Mouse (Mus musculus) forebrain, embryonic 12.5 days (tissue): ENCODE data around the gene Dip2c. TPM values are rescaled to one million over a fixed set of nuclear protein-coding genes. Genes with fewer than 3 reads are reported as not detected.

Experiments used
- ATAC-seq: fragments of 200-750 bp; cut with Nextera tagmentation; 2 replicates; pipeline ENCODE4 v1.8.0; 2017; ENCODE audit warnings: moderate TSS enrichment; ENCODE audit not compliant: low FRiP score
- H3K27ac ChIP-seq: fragments of 300-500 bp; sonication (generic); 2 replicates; pipeline ENCODE4 v1.5.1; 2016; ENCODE audit warnings: mild to moderate bottlenecking
- H3K27me3 ChIP-seq: fragments of 300-500 bp; sonication (generic); 2 replicates; pipeline ENCODE4 v1.6.1; 2016; ENCODE audit warnings: mild to moderate bottlenecking
- H3K36me3 ChIP-seq: fragments of 300-500 bp; sonication (generic); replicated peaks from 2 replicates; pipeline ENCODE4 v1.6.1; 2016; ENCODE audit warnings: mild to moderate bottlenecking
- H3K4me1 ChIP-seq: fragments of 300-500 bp; sonication (generic); 2 replicates; pipeline ENCODE4 v1.6.1; 2016
- H3K4me2 ChIP-seq: fragments of 300-500 bp; sonication (generic); 2 replicates; pipeline ENCODE4 v1.6.1; 2016; ENCODE audit warnings: mild to moderate bottlenecking, moderate library complexity
- H3K4me3 ChIP-seq: fragments of 300-500 bp; sonication (generic); replicated peaks from 2 replicates; pipeline ENCODE4 v1.5.1; 2016; ENCODE audit warnings: mild to moderate bottlenecking
- H3K9ac ChIP-seq: fragments of 300-500 bp; sonication (generic); 2 replicates; pipeline ENCODE4 v1.6.1; 2016; ENCODE audit warnings: mild to moderate bottlenecking
- H3K9me3 ChIP-seq: fragments of 300-500 bp; sonication (generic); 2 replicates; pipeline ENCODE4 v1.6.1; 2016
- WGBS: fragments of 180-500 bp; shearing (Covaris S2); methylation state at CpG from one replicate; pipeline ENCODE4 v1.1.7; 2016; 5-methylcytosine and 5-hydroxymethylcytosine counted together
- polyA plus RNA-seq: library from polyadenylated mRNA; unstranded; fragments of >200 nt; fragmentation: Nextera tagmentation; extraction: Ambion mirVana; gene quantifications from 2 replicates; pipeline ENCODE4 v1.2.1, GENCODE M21; 2016

Dip2c gene
- polyA plus RNA-seq, 1 experiment from 2014 or later, result 10.5 TPM

GRCm38 (mm10) chr13:9393470-9393869 lies 117.1 kb downstream of the Dip2c start:
- H3K4me3 ChIP-seq, result no peak overlapping the region
- H3K9me3 ChIP-seq, result no peaks in the 10 kb centered on the region
- H3K4me1 ChIP-seq, result peaks cover 4% of the 10 kb centered on the region
- H3K27ac ChIP-seq, result no peak overlapping the region
- ATAC-seq, result no peak
- no peak overlapping the region for H3K9ac ChIP-seq
- H3K36me3 ChIP-seq, result no peaks in the 10 kb centered on the region
- no peak overlapping the region for H3K4me2 ChIP-seq
- H3K27me3 ChIP-seq, result no peaks in the 10 kb centered on the region
- WGBS, result 82% methylated on average over 3 of the region's 3 CpGs

DNA sequence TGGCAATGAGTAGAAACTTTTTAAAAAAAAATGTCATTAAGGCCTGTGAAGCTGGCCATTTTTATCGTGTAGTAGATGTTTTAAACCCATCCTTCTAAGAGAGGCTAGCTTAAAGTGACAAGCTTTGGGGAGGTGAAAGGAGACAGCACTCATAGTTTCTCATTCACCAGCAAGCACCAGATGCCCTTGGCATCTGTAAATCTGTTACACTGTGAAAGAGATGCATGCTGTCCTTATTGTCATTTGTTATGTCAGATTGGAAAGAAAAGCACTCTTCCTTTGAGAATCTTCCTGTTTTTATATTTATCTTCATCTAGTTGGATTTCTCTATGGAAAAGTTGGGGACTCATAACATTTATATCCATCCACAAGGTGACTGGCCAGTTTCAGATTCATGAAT lies 119.0 kb downstream of the Dip2c start:
- Histone ChIP-seq H3K36me3 (no peaks in the 10 kb centered on the region), H3K27ac (no peak overlapping the region), H3K4me3 (no peak overlapping the region), H3K4me1 (peaks cover 8% of the 10 kb centered on the region), H3K27me3 (no peaks in the 10 kb centered on the region), H3K4me2 (no peak overlapping the region), H3K9ac (no peak overlapping the region), H3K9me3 (no peaks in the 10 kb centered on the region)
- WGBS, result 75% methylated on average over 1 of the region's 1 CpGs
- ATAC-seq, result no peak

GRCm38 (mm10) chr13:9398846-9399245 lies 122.5 kb downstream of the Dip2c start:
- peak; percentile 77; the same call in 1 of the 2 replicates for ATAC-seq
- Histone ChIP-seq H3K9ac (no peak overlapping the region), H3K4me2 (no peak overlapping the region), H3K36me3 (no peaks in the 10 kb centered on the region), H3K4me3 (no peak overlapping the region), H3K4me1 (peaks cover 4% of the 10 kb centered on the region), H3K9me3 (0 out of 2 replicates have a peak, but pooled peaks cover 6% of the 10 kb centered on the region), H3K27ac (no peak overlapping the region), H3K27me3 (no peaks in the 10 kb centered on the region)
- WGBS, result 13% methylated on average over 1 of the region's 1 CpGs

DNA sequence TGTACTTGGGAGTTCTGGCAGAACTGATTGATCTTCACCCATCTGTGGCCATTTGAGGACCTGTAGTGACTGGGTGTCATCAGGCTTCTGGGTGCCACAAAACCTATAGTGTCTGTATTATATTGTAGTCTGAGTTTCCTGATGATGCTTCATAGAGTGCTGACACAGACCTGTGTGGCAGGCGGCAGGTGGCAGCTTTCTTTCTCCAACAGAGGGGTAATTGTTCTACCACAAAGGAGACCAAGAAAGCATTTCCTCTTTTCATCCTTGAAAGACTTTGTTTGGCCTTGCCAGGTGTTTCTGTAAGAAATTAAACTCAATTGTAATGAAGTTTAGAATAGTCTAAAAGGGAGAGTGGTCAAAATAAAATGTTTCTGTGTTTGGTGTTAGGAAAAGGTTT lies 129.1 kb downstream of the Dip2c start:
- WGBS, result 49% methylated on average over 1 of the region's 1 CpGs
- 0 out of 2 replicates have a peak, but pooled peaks cover 6% of the 10 kb centered on the region for H3K9me3 ChIP-seq

DNA sequence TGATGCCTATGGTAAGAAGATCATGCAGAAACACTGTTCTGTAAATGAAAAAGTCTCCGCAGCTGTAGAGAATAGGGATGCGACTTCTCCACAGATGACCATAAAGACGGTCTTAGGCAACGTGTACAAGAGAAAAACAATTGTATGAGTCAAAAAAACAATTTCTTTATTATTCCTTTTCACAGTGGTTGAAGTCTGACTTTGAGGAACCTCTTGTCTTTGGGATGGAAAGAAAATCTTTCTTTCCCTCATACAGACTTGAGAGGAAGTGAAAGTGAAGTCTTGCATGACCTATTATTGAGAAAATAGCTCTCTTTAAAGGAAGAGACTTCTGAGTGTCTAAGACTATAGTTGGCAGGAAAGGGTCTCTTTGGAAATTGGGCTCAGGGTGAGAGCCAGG lies 132.7 kb downstream of the Dip2c start:
- H3K9me3 ChIP-seq, result no peaks in the 10 kb centered on the region
- no peak for ATAC-seq
- 94% methylated on average over 4 of the region's 4 CpGs for WGBS

More for the DNA sequence above, 129.1 kb downstream of the Dip2c start:
- H3K27me3 ChIP-seq, result no peaks in the 10 kb centered on the region
- H3K9ac ChIP-seq, result no peak overlapping the region
- no peak overlapping the region for H3K27ac ChIP-seq
- ATAC-seq, result no peak
- H3K4me2 ChIP-seq, result no peak overlapping the region
- H3K36me3 ChIP-seq, result no peaks in the 10 kb centered on the region
- H3K4me3 ChIP-seq, result no peak overlapping the region
- H3K4me1 ChIP-seq, result no peaks in the 10 kb centered on the region; the same call in 1 of the 2 replicates

DNA sequence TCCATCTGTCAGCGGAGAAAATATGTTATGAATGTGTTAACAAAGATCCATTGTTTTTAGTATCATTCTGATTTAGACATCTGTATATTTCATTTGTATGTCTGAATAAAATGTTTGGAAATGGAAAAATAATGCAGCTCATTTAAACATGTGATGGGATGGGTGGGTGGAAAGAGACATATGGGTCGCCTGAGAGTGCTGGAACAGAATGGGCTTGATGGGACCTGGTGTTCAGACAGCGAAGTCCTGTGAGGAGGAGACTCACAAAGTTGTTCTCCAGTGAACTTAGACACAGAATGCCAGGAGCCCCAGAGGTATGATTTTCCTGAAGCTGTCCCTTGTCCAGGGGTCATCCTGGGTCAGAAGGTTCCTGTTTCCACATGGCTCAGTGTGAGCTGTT lies 142.1 kb downstream of the Dip2c start:
- WGBS, result 91% methylated on average over 3 of the region's 3 CpGs
- H3K9me3 ChIP-seq, result no peaks in the 10 kb centered on the region
- no peaks in the 10 kb centered on the region for H3K36me3 ChIP-seq
- H3K4me2 ChIP-seq, result no peak overlapping the region
- no peak overlapping the region for H3K4me3 ChIP-seq
- H3K4me1 ChIP-seq, result no peaks in the 10 kb centered on the region
- H3K27me3 ChIP-seq, result no peaks in the 10 kb centered on the region
- no peak overlapping the region for H3K9ac ChIP-seq
- no peak overlapping the region for H3K27ac ChIP-seq
- no peak for ATAC-seq

More for the DNA sequence above, 132.7 kb downstream of the Dip2c start:
- Histone ChIP-seq H3K27ac (no peak overlapping the region), H3K36me3 (no peaks in the 10 kb centered on the region; the same call in 1 of the 2 replicates), H3K4me3 (no peak overlapping the region), H3K4me2 (no peak overlapping the region), H3K9ac (no peak overlapping the region), H3K4me1 (no peaks in the 10 kb centered on the region; the same call in 1 of the 2 replicates), H3K27me3 (no peaks in the 10 kb centered on the region)

- H3K27me3 ChIP-seq, result no peaks in the 10 kb centered on the region
- no peak overlapping the region for H3K4me3 ChIP-seq
- no peaks in the 10 kb centered on the region for H3K9me3 ChIP-seq
- ATAC-seq, result no peak
- no peaks in the 10 kb centered on the region for H3K36me3 ChIP-seq
- H3K4me1 ChIP-seq, result no peaks in the 10 kb centered on the region
- no peak overlapping the region for H3K9ac ChIP-seq
- no peak overlapping the region for H3K27ac ChIP-seq
- H3K4me2 ChIP-seq, result no peak overlapping the region
These were observed 142.9 kb downstream of the Dip2c start for GRCm38 (mm10) chr13:9419213-9419612.

- no peak overlapping the region for H3K9ac ChIP-seq
- no peak overlapping the region for H3K4me2 ChIP-seq
- no peaks in the 10 kb centered on the region for H3K4me1 ChIP-seq
- H3K27ac ChIP-seq, result no peak overlapping the region
- no peak for ATAC-seq
- no peaks in the 10 kb centered on the region for H3K27me3 ChIP-seq
- H3K9me3 ChIP-seq, result no peaks in the 10 kb centered on the region
- WGBS, result 96% methylated on average over 4 of the region's 4 CpGs
- no peak overlapping the region for H3K4me3 ChIP-seq
- no peaks in the 10 kb centered on the region for H3K36me3 ChIP-seq
These were observed 145.6 kb downstream of the Dip2c start for GRCm38 (mm10) chr13:9421949-9422348.

- Histone ChIP-seq H3K27me3 (no peaks in the 10 kb centered on the region), H3K9me3 (no peaks in the 10 kb centered on the region), H3K4me3 (no peak overlapping the region), H3K4me1 (no peaks in the 10 kb centered on the region), H3K9ac (no peak overlapping the region), H3K4me2 (no peak overlapping the region), H3K27ac (no peak overlapping the region), H3K36me3 (no peaks in the 10 kb centered on the region)
- WGBS, result 77% methylated on average over 1 of the region's 1 CpGs
- ATAC-seq, result no peak
These were observed 146.5 kb downstream of the Dip2c start for GRCm38 (mm10) chr13:9422876-9423275.

DNA sequence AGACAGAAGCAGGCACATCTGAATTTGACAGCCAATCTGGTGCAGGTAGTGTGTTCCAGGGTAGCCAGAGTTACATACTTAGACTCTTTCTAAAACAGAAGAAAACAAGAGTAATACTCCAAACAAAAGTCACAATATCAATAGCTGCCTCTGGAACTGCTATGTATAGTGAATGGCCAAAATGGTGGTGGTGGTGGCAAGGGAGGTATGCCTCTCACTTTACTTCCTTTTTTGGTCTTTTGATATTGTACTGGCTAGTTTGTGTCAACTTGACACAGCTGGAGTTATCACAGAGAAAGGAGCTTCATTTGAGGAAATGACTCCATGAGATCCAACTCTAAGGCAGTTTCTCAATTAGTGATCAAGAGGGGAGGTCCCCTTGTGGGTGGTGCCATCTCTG lies 148.1 kb downstream of the Dip2c start:
- Histone ChIP-seq H3K9ac (no peak overlapping the region), H3K36me3 (no peaks in the 10 kb centered on the region), H3K27me3 (no peaks in the 10 kb centered on the region), H3K27ac (no peak overlapping the region), H3K9me3 (no peaks in the 10 kb centered on the region), H3K4me2 (no peak overlapping the region), H3K4me3 (no peak overlapping the region), H3K4me1 (no peaks in the 10 kb centered on the region)
- ATAC-seq, result no peak

GRCm38 (mm10) chr13:9426267-9426666 lies 149.9 kb downstream of the Dip2c start:
- ATAC-seq, result no peak
- Histone ChIP-seq H3K27ac (no peak overlapping the region), H3K9me3 (no peaks in the 10 kb centered on the region), H3K4me2 (no peak overlapping the region), H3K4me3 (no peak overlapping the region), H3K36me3 (no peaks in the 10 kb centered on the region), H3K9ac (no peak overlapping the region), H3K4me1 (no peaks in the 10 kb centered on the region), H3K27me3 (no peaks in the 10 kb centered on the region)

DNA sequence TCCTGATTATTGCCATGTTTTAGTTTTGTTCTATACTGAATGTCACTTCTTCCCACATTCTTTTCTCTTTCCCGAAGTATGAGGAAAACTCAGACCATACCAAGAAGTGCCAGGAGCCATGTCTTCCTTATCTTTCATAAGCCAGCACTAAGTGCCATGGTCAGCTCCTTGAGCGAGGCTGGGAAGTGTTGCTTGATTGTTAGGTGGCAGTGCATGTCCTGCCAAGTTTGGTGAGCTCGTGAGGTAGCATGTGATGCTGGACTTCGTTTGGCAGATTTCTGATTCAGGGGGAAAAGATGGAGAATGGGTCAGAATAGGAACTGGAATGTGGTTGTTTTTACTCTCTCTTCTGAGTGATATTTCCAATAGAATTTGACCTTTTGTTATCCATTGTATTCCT lies 150.5 kb downstream of the Dip2c start:
- no peak overlapping the region for H3K4me3 ChIP-seq
- H3K4me2 ChIP-seq, result no peak overlapping the region
- no peaks in the 10 kb centered on the region for H3K4me1 ChIP-seq
- no peak for ATAC-seq
- H3K9me3 ChIP-seq, result no peaks in the 10 kb centered on the region
- 75% methylated on average over 4 of the region's 4 CpGs for WGBS
- H3K27me3 ChIP-seq, result no peaks in the 10 kb centered on the region
- H3K9ac ChIP-seq, result no peak overlapping the region
- no peaks in the 10 kb centered on the region for H3K36me3 ChIP-seq
- no peak overlapping the region for H3K27ac ChIP-seq

- no peak for ATAC-seq
- H3K4me2 ChIP-seq, result no peak overlapping the region
- WGBS, result 93% methylated on average over 1 of the region's 1 CpGs
These were observed 153.6 kb downstream of the Dip2c start for GRCm38 (mm10) chr13:9429884-9430283.

GRCm38 (mm10) chr13:9430724-9431123 lies 154.4 kb downstream of the Dip2c start:
- ATAC-seq, result no peak
- 89% methylated on average over 2 of the region's 2 CpGs for WGBS
- Histone ChIP-seq H3K4me2 (no peak overlapping the region), H3K9ac (no peak overlapping the region), H3K36me3 (no peaks in the 10 kb centered on the region), H3K9me3 (no peaks in the 10 kb centered on the region), H3K27me3 (no peaks in the 10 kb centered on the region), H3K4me1 (no peaks in the 10 kb centered on the region), H3K27ac (no peak overlapping the region), H3K4me3 (no peak overlapping the region)

More at GRCm38 (mm10) chr13:9429884-9430283, 153.6 kb downstream of the Dip2c start:
- Histone ChIP-seq H3K4me3 (no peak overlapping the region), H3K4me1 (no peaks in the 10 kb centered on the region), H3K9me3 (no peaks in the 10 kb centered on the region), H3K36me3 (no peaks in the 10 kb centered on the region), H3K27me3 (no peaks in the 10 kb centered on the region), H3K27ac (no peak overlapping the region), H3K9ac (no peak overlapping the region)
